Mouse (Mus musculus) urinary bladder, postnatal 10 days (tissue): ENCODE measurements around the gene Irgc1.

ENCODE experiments used
- DNase-seq: peaks from one replicate; pipeline ENCODE4 v3.0.0; 2022; ENCODE audit warnings: low spot score

Gene Irgc1

DNA sequence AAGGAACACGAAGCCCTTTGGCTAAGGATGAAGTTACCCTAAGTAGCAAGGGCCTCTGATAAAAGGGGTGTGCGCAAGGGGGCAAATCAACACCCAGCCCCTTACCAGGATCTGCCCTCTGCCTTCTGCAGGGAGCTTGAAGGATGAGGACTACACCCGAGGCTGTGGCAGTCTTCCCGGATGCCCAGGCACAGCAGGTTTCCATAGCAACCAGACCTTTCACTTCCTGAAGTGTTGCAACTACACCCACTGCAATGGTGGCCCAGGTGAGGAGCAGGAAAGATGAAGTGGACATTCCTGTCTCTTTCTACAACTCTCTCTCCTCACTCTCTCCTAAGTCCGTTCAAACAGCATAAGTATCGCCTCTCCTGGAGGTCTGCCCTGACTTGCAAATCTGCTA is 20.3 kb upstream of the Irgc1 start:
- DNase-seq: no peak

- no peak for DNase-seq
Measured at GRCm38 (mm10) chr7:24470356-24470755, 18.3 kb upstream of the Irgc1 start.

GRCm38 (mm10) chr7:24469126-24469525 is 17.0 kb upstream of the Irgc1 start:
- no peak for DNase-seq

- DNase-seq: no peak
Measured at GRCm38 (mm10) chr7:24467886-24468285, 15.8 kb upstream of the Irgc1 start.

DNA sequence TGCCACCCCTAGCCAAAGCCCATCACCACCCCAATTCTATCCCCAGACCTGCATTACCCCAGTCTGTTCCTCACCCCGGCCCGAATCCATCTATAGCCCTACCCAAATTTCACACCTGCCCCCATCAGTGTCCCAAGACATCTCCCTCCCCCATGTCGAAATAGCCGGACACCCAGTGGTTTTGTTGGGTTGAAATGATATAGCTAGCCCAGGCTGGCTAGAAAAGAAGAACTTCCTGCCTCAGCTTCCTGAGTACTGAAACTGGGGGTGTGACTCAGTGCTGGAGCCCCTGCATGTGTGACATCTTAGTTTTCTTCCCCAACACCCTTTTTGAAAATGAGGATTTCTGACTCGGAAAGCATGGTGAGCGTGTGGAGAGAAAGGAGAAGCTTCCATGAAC is 14.7 kb upstream of the Irgc1 start:
- DNase-seq: no peak

GRCm38 (mm10) chr7:24462388-24463319 is 10.6 kb upstream of the Irgc1 start, which contains the start of gene Plaur:
Gene Plaur (plus strand): TSS chr7:24462484.
- DNase-seq: no peak

GRCm38 (mm10) chr7:24461376-24462051 is 9.4 kb upstream of the Irgc1 start:
- no peak for DNase-seq

DNA sequence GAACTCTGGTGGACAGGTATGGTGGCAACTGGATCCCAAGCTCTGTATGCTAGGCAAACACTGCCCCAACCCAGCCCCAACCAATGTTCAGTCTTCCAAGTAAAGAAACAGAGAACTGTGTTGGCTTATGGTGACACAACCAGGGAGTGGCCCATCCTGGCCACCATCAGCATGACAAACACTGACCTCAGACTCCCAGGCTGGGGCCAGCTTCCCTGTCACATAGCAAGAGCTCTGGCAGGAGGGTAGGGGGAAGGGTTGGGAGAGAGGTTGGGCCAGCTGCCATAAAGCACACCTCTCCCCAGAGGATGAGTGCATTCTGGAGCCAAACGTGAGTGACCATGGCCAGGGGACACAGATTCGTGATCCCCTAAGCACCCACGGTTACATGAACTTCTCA is 7.7 kb upstream of the Irgc1 start:
- no peak for DNase-seq

DNA sequence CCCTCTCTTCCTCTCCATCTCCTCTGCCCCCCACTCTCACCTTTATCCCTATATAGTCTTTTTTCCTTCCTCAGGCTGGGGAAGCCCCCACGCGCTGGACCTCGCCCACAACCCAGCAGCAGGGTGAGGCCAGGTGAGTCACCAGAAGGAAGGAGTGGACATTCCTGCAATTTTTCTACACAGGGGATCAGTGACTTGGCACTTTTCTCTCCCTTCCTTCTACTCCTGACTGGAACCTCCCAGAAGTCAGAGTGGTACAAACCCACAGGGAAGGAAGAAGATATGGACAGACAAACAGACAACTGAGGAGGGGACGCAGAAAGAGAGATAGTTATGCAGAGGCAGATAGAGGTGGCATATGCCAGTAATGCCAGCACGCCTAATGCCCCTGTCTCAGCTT is 7.3 kb upstream of the Irgc1 start:
- no peak for DNase-seq

DNA sequence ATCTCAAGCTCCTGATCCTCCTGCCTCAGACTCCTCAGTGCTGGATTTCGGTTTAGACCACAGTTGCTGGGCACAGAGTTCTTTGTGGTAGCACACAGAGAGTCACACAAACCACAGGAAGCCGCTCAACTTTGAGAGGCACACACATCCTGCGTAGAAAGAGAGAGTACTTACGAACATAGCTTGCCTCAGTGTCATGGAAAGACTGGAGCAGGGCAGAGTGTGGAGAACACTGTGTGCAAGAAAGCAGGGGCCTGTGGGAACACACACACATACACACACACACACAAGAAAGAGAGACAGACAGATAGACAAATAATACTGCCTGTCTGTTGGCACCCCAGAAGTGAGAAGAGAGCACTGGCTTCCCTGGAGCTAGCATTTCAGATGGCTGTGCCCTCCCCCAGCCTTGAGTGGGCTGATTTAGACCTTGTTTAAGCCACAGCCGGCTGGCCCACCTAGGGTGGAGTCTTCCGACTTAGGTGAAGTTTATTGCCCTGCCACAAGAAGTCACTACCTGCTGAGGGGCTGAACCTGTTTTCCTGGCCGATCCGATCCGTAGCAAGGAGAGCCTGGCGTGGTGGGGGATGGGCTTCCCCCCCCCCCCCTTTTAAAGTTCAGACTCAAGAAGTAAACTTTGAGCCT is 5.8 kb upstream of the Irgc1 start:
- DNase-seq: no peak

DNA sequence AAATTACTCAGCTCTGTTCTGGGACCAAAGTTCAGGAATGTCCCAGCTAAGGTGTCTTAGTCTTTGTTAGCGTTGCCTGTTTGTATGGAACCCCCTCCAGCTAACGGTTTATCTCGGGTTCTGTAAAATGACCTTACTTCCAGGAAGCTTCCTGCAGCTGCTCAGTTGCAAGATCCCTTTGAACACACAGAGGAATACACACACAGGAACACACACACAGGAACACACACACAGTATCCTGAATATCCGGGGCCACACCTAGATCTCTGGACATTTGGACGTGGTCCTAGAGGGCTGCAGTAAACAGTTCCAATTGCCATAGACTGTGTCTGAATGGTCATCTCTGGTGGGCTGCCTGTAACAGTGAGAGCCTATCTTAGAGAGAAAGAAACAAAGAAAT is 3.6 kb upstream of the Irgc1 start:
- DNase-seq: no peak

GRCm38 (mm10) chr7:24454199-24454598 is 2.1 kb upstream of the Irgc1 start:
- DNase-seq: no peak

DNA sequence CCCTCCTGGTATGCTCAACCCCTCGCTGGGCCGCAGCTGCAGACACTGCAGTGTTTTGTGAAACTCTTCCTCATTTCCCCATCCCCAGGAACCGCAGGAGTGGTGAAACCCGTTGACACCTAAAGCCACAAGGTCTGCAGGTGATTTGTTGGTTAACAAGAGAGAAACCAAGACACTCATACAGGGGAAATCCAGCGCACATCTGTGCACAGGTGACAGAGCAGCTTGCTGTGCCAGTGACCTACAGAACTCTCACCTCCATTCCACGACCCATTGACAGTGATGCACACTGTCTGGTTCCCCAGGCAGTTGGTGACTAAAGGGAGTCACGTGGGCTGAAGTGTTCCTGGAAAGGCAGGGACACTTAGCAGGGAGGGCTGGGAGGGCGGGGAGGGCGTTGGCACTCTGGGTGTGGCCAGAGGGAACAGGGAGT is 1.5 kb downstream of the Irgc1 start:
- no peak for DNase-seq

GRCm38 (mm10) chr7:24448782-24449517 is 3.1 kb downstream of the Irgc1 start:
- no peak for DNase-seq

- no peak for DNase-seq
Measured at GRCm38 (mm10) chr7:24446697-24447340, 5.3 kb downstream of the Irgc1 start.

DNA sequence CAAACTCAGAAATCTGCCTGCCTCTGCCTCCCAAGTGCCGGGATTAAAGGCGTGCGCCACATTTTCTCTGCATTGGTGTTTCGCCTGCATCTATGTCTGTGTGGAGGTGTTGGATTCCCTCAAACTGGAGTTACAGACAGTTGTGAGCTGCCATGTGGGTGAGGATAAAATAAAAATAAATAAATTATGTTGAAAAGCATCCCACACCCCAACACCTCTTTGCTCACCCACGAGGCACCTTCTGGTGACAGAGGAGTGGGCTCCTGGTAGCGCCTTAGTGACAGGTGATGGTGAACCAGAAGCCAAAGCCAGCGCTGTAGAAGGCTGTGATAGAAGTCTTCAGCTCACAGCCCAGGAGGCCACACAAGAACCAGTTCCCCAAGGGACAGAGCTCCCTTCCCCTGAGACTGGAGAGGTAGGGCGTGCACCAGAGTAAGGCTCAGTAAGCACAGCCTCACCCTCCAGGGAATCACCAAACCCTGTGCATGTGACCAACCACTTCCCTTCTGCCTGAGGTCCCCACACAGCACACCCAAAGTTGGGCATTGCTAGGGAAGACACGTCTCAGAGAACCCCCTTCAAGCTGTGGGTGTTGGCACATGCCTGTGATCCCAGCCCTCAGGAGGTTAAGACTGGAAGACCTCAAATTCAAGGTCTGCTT is 6.7 kb downstream of the Irgc1 start:
- DNase-seq: no peak

DNA sequence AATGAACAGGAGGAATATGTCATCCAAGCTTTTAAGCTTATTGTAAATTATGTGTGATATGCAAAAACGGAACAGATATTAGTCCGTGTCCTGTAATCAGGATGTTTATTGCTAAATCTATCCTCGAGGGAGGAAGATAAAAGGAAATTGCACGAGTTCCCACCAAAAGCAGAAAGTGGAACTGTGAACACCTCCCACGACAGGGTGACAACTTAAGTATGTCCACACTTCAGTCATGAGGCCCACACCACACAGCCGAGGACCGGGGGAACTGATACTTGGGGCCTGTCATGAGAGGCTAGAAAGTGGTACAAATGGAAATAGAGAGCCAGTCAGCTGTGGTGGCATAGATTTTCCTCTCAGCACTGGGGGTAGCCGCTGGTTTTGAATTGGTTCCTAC is 9.8 kb downstream of the Irgc1 start:
- no peak for DNase-seq

- DNase-seq: no peak
Measured at GRCm38 (mm10) chr7:24441785-24442184, 10.3 kb downstream of the Irgc1 start.

DNA sequence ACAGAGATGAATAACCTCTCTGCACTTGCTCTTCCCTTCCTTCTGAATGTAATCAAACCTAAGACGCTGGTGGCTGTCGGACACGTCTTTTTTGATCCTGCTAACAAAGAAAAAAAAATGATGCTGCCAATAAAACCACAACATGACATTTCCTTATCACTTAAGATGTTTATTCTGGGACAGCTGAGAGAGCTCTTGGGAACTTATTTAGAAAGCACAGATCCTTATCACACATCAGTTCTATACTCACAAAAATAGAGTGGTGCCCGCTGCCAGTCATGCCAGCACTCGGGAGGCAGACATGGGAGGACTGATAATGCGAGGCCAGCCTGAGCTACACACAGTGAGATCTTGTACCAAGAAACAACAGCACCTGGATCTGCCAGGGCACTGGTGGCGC is 12.2 kb downstream of the Irgc1 start:
- DNase-seq: no peak

GRCm38 (mm10) chr7:24439191-24439590 is 12.9 kb downstream of the Irgc1 start:
- no peak for DNase-seq

DNA sequence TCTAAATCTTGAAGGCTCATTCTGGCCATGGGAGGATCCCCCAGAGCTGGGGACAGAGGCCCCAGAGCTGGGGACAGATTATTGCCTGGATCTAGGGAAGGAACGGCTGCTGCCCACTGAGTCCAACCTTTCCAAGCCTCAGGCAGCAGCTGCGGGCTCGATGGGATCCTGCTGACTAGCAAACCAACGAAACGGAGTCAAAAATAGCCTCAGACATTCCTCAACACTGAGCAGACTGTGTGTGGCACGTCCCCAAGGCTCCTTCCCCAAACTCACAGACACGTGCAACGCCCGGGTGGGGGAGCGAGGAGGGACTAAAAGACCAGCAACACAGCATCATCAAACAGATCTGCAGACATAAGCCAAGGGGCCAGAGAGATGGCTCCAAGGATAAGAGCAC is 14.1 kb downstream of the Irgc1 start:
- DNase-seq: no peak
